Comparison of ENCODE assay signal across 10 mouse cellular contexts in the genomic region with DNA sequence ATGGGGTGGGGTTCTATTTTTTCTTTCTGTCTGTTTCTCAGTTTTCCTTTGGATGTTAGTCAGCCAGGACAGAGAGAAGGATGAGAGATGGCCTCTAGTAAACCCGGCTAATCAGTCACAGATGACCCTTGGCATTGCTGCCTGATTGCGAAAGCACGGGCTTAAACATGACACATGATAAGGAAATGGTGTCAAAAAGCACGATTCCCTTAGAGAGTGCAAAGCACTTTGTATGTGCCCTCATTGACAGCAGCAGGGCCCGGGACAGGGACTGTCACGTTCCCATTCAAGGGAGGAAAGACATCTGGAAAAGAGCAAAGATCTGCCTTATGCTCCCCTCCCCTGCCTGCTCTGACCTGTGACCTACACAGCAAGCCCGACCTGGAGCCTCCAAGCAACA.
DNase-seq lines count a peak whose midpoint lies in the region; ATAC-seq and TF ChIP-seq lines count a peak whose summit lies in the region.
"Had no signal": no experiment of that assay in that cellular context is flagged by ENCODE, and none has a peak within 500 bp of the region (broad histone marks: within the 10 kb centered on the region; RNA-seq: fewer than 3 reads in every experiment).

No protein-coding gene starts in this region.

- no peaks in the 10 kb centered on the region for H3K9me3 ChIP-seq in stomach, embryonic 16.5 days (replicated peaks; ENCODE audit: control insufficient read depth, low read length)
- H3K9me3 ChIP-seq in forebrain, embryonic 13.5 days (replicated peaks): 0 out of 2 replicates have a peak, but pooled peaks cover 4% of the 10 kb centered on the region
- H3K9me3 ChIP-seq: hindbrain, embryonic 15.5 days; midbrain, embryonic 13.5 days had no signal

- TF ChIP-seq CTCF in gastrocnemius, adult 2 months (IDR thresholded peaks at IDR 0.05): no peak

- DNase-seq in ovary, adult 18-20 months (ENCODE audit: low spot score): peak; percentile 14
- DNase-seq in ovary, postnatal 36 days (ENCODE audit: low spot score): no peak
- peak; percentile 77 for DNase-seq in gastrocnemius, adult 2 months
- DNase-seq in kidney, postnatal 36 days: peak; percentile 76 to 86
- no peak for DNase-seq in left cerebral cortex, adult 11 months (ENCODE audit: low spot score)
- DNase-seq in layer of hippocampus, postnatal 36 days: no peak

- H3K4me2 ChIP-seq in stomach, embryonic 16.5 days (ENCODE audit: low read depth, low read length): no peak overlapping the region
- H3K4me2 ChIP-seq in forebrain, embryonic 13.5 days: no peak overlapping the region
- H3K4me2 ChIP-seq: hindbrain, embryonic 15.5 days; midbrain, embryonic 13.5 days had no signal

- H3K27ac ChIP-seq in gastrocnemius, adult 2 months: peak overlapping the region; percentile 48; the same call in 1 of the 2 replicates
- no peak overlapping the region for H3K27ac ChIP-seq in stomach, embryonic 16.5 days (ENCODE audit: low read length)
- no peak overlapping the region for H3K27ac ChIP-seq in forebrain, embryonic 13.5 days
- H3K27ac ChIP-seq: hindbrain, embryonic 15.5 days; midbrain, embryonic 13.5 days had no signal

- no peaks in the 10 kb centered on the region for H3K36me3 ChIP-seq in stomach, embryonic 16.5 days (ENCODE audit: control insufficient read depth, insufficient read depth, low read length)
- H3K36me3 ChIP-seq in forebrain, embryonic 13.5 days (ENCODE audit: poor library complexity, severe bottlenecking): no peaks in the 10 kb centered on the region
- H3K36me3 ChIP-seq: hindbrain, embryonic 15.5 days; midbrain, embryonic 13.5 days had no signal

- intact Hi-C loops in gastrocnemius, adult 2 months (cut with DNase I): no loop called here

- no peak overlapping the region for H3K9ac ChIP-seq in stomach, embryonic 16.5 days (ENCODE audit: low read length)
- H3K9ac ChIP-seq in forebrain, embryonic 13.5 days: no peak overlapping the region
- H3K9ac ChIP-seq: hindbrain, embryonic 15.5 days; midbrain, embryonic 13.5 days had no signal

- no peaks in the 10 kb centered on the region for H3K27me3 ChIP-seq in stomach, embryonic 16.5 days (ENCODE audit: control insufficient read depth, insufficient read depth, low read length)
- no peaks in the 10 kb centered on the region for H3K27me3 ChIP-seq in forebrain, embryonic 13.5 days
- H3K27me3 ChIP-seq: midbrain, embryonic 13.5 days had no signal

- H3K4me3 ChIP-seq in gastrocnemius, adult 2 months: no peak overlapping the region
- H3K4me3 ChIP-seq in stomach, embryonic 16.5 days (replicated peaks; ENCODE audit: low read length): no peak overlapping the region
- H3K4me3 ChIP-seq in forebrain, embryonic 13.5 days: no peak overlapping the region
- H3K4me3 ChIP-seq: hindbrain, embryonic 15.5 days; midbrain, embryonic 13.5 days had no signal

- 0 out of 2 replicates have a peak, but pooled peaks cover 7% of the 10 kb centered on the region for H3K4me1 ChIP-seq in stomach, embryonic 16.5 days (ENCODE audit: control insufficient read depth, insufficient read depth, low read length)
- H3K4me1 ChIP-seq in forebrain, embryonic 13.5 days: no peaks in the 10 kb centered on the region
- H3K4me1 ChIP-seq: hindbrain, embryonic 15.5 days; midbrain, embryonic 13.5 days had no signal

- 23% methylated on average over 7 of the region's 7 CpGs for WGBS in stomach, embryonic 16.5 days
- 78% methylated on average over 7 of the region's 7 CpGs for WGBS in forebrain, embryonic 13.5 days

- ATAC-seq in stomach, embryonic 16.5 days (ENCODE audit: insufficient read depth, low FRiP score): peak; percentile 41; the same call in 1 of the 2 replicates
- no peak for ATAC-seq in forebrain, embryonic 13.5 days
- ATAC-seq: midbrain, embryonic 13.5 days had no signal

Comparison
In these comparisons a context has a peak if more than half of its experiments do, and no peak if none do; other contexts are left out.
1. DNase-seq: peak in ovary, adult 18-20 months (single experiment), gastrocnemius, adult 2 months (single experiment) and kidney, postnatal 36 days (2 of 2); none in ovary, postnatal 36 days (single experiment), left cerebral cortex, adult 11 months (single experiment) and layer of hippocampus, postnatal 36 days (0 of 2).